Mouse (Mus musculus): Measurements from ENCODE around the gene Nostrin. TPM values are rescaled to one million over a fixed set of nuclear protein-coding genes. Genes with fewer than 3 reads are reported as not detected.

Nostrin gene
- total and polyA plus RNA-seq, 3 experiments = 0.24 to 2.5 (median 0.29) TPM

DNA sequence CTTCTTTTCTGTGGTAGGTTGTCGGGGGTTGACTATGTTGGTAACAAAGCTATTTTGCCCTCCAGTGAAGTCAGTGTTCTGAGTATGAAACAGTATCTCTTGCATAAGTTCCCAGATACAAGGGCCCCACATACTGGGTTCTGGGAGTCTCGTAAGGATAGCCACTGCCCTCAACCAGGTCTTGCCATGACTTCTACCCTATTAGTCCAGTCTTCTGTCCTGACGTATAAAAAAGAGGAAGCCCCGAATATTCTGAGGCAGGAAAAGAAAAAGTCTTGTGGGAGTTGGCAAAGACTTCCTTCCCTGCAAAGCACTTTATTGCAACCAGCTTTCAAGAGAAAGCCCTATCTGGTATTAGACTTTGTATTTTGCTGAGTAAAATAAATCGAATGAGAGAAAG is 26.4 kb upstream of the Nostrin start:
- no peaks in the 10 kb centered on the region for H3K9me3 ChIP-seq (replicated peaks; ENCODE audit: low read length)
- H3K79me2 ChIP-seq (replicated peaks; ENCODE audit: control insufficient read depth, extremely low read depth, insufficient read depth, poor library complexity, severe bottlenecking) = no peaks in the 10 kb centered on the region
- DNase-seq (ENCODE audit: extremely low read depth) = no peak
- no peaks in the 10 kb centered on the region for H3K4me1 ChIP-seq (ENCODE audit: control insufficient read depth in 1 of 2, insufficient read depth in 2 of 2)
- no peak overlapping the region for H3K27ac ChIP-seq (ENCODE audit: insufficient read depth, low read depth)
- H3K27me3 ChIP-seq (replicated peaks) = no peaks in the 10 kb centered on the region
- H3K4me3 ChIP-seq (replicated peaks in 1 of 3; ENCODE audit: low read depth in 2 of 3, low read length in 2 of 3, poor library complexity in 1 of 3) = no peak overlapping the region
- no peak overlapping the region for H3K9ac ChIP-seq (ENCODE audit: insufficient read depth, low read depth)
- peak overlapping the region; percentile 84; the same call in 1 of the 2 replicates for H3K4me2 ChIP-seq (ENCODE audit: insufficient read depth, low read depth, poor library complexity, severe bottlenecking)
- in situ Hi-C loops (cut with MboI; ENCODE audit: low pct_ligation_motif_present, low pct_unique_long_range_greater_than_20kb, low sequenced_read_pairs) (no loop called here), dilution Hi-C loops (cut with MboI; ENCODE audit: extremely low pct_ligation_motif_present, extremely low pct_unique_long_range_greater_than_20kb, low sequenced_read_pairs) (no loop called here)
- H3K36me3 ChIP-seq (replicated peaks in 1 of 2; ENCODE audit: control insufficient read depth in 1 of 2, insufficient read depth in 1 of 2, low read length in 1 of 2) = no peaks in the 10 kb centered on the region
- TF ChIP-seq MEF2A (IDR thresholded peaks at IDR 0.05; ENCODE audit: borderline replicate concordance, low read depth, low read length) (no peak), MAZ (IDR thresholded peaks at IDR 0.05; ENCODE audit: low read depth, low read length) (no peak)

GRCm38 (mm10) chr2:69109710-69110109 is 25.9 kb upstream of the Nostrin start:
- DNase-seq (ENCODE audit: extremely low read depth) = no peak
- Histone ChIP-seq H3K4me3 (replicated peaks in 1 of 3; ENCODE audit: low read depth in 2 of 3, low read length in 2 of 3, poor library complexity in 1 of 3) (no peak overlapping the region), H3K4me1 (ENCODE audit: control insufficient read depth in 1 of 2, insufficient read depth in 2 of 2) (no peaks in the 10 kb centered on the region), H3K27ac (ENCODE audit: insufficient read depth, low read depth) (no peak overlapping the region), H3K9ac (ENCODE audit: insufficient read depth, low read depth) (no peak overlapping the region), H3K36me3 (replicated peaks in 1 of 2; ENCODE audit: control insufficient read depth in 1 of 2, insufficient read depth in 1 of 2, low read length in 1 of 2) (no peaks in the 10 kb centered on the region), H3K9me3 (replicated peaks; ENCODE audit: low read length) (no peaks in the 10 kb centered on the region), H3K27me3 (replicated peaks) (no peaks in the 10 kb centered on the region), H3K4me2 (ENCODE audit: insufficient read depth, low read depth, poor library complexity, severe bottlenecking) (peak overlapping the region; percentile 84), H3K79me2 (replicated peaks; ENCODE audit: control insufficient read depth, extremely low read depth, insufficient read depth, poor library complexity, severe bottlenecking) (no peaks in the 10 kb centered on the region)
- TF ChIP-seq ZMIZ1 (IDR thresholded peaks at IDR 0.05; ENCODE audit: low read depth, low read length) (no peak), CTCF (conservative IDR thresholded peaks at IDR 0.05 in 1 of 2, IDR thresholded peaks at IDR 0.05 in 1 of 2; ENCODE audit: low read depth in 2 of 2, low read length in 2 of 2) (no peak), E2F4 (IDR thresholded peaks at IDR 0.05; ENCODE audit: insufficient replicate concordance, low read depth, low read length) (no peak), UBTF (IDR thresholded peaks at IDR 0.05; ENCODE audit: low read depth, low read length) (no peak), ZNF384 (IDR thresholded peaks at IDR 0.05; ENCODE audit: low read depth, low read length) (no peak), KAT2A (IDR thresholded peaks at IDR 0.05; ENCODE audit: insufficient replicate concordance, low read length) (no peak), USF1 (IDR thresholded peaks at IDR 0.05; ENCODE audit: low read depth, low read length) (no peak), ELF1 (IDR thresholded peaks at IDR 0.05; ENCODE audit: low read depth, low read length) (no peak), MYC (IDR thresholded peaks at IDR 0.05; ENCODE audit: low read depth, low read length) (no peak), ZKSCAN1 (IDR thresholded peaks at IDR 0.05; ENCODE audit: borderline replicate concordance, low read depth, low read length) (no peak)
- in situ Hi-C loops (cut with MboI; ENCODE audit: low pct_ligation_motif_present, low pct_unique_long_range_greater_than_20kb, low sequenced_read_pairs) = no loop called here
- dilution Hi-C loops (cut with MboI; ENCODE audit: extremely low pct_ligation_motif_present, extremely low pct_unique_long_range_greater_than_20kb, low sequenced_read_pairs) = no loop called here

- DNase-seq (ENCODE audit: extremely low read depth) = no peak
- H3K9ac ChIP-seq (ENCODE audit: insufficient read depth, low read depth) = no peak overlapping the region
- no peak overlapping the region for H3K4me3 ChIP-seq (replicated peaks in 1 of 3; ENCODE audit: low read depth in 2 of 3, low read length in 2 of 3, poor library complexity in 1 of 3)
- H3K27ac ChIP-seq (ENCODE audit: insufficient read depth, low read depth) = no peak overlapping the region
- peaks cover 4% of the 10 kb centered on the region for H3K9me3 ChIP-seq (replicated peaks; ENCODE audit: low read length)
- H3K79me2 ChIP-seq (replicated peaks; ENCODE audit: control insufficient read depth, extremely low read depth, insufficient read depth, poor library complexity, severe bottlenecking) = no peaks in the 10 kb centered on the region
- no peaks in the 10 kb centered on the region for H3K4me1 ChIP-seq (ENCODE audit: control insufficient read depth in 1 of 2, insufficient read depth in 2 of 2)
- H3K36me3 ChIP-seq (replicated peaks in 1 of 2; ENCODE audit: control insufficient read depth in 1 of 2, insufficient read depth in 1 of 2, low read length in 1 of 2) = no peaks in the 10 kb centered on the region
- H3K27me3 ChIP-seq (replicated peaks) = no peaks in the 10 kb centered on the region
- dilution Hi-C loops (cut with MboI; ENCODE audit: extremely low pct_ligation_motif_present, extremely low pct_unique_long_range_greater_than_20kb, low sequenced_read_pairs) (no loop called here), in situ Hi-C loops (cut with MboI; ENCODE audit: low pct_ligation_motif_present, low pct_unique_long_range_greater_than_20kb, low sequenced_read_pairs) (no loop called here)
- H3K4me2 ChIP-seq (ENCODE audit: insufficient read depth, low read depth, poor library complexity, severe bottlenecking) = no peak overlapping the region
- TF ChIP-seq RCOR1 (conservative IDR thresholded peaks at IDR 0.05; ENCODE audit: low read depth, low read length) (no peak), ZC3H11A (IDR thresholded peaks at IDR 0.05; ENCODE audit: low read depth, low read length) (no peak), SMC3 (IDR thresholded peaks at IDR 0.05; ENCODE audit: low read depth, low read length) (peak; percentile 15; the same call in 1 of the 2 replicates), POLR2AphosphoS2 (IDR thresholded peaks at IDR 0.05; ENCODE audit: low read depth, low read length) (no peak), POLR2A (IDR thresholded peaks at IDR 0.05; ENCODE audit: low read depth, low read length) (no peak), MEF2A (IDR thresholded peaks at IDR 0.05; ENCODE audit: borderline replicate concordance, low read depth, low read length) (no peak), JUN (IDR thresholded peaks at IDR 0.05; ENCODE audit: insufficient read depth, low read depth, low read length) (no peak), ZKSCAN1 (IDR thresholded peaks at IDR 0.05; ENCODE audit: borderline replicate concordance, low read depth, low read length) (no peak), BHLHE40 (IDR thresholded peaks at IDR 0.05; ENCODE audit: low read depth, low read length) (no peak), ZNF384 (IDR thresholded peaks at IDR 0.05; ENCODE audit: low read depth, low read length) (no peak), RAD21 (IDR thresholded peaks at IDR 0.05; ENCODE audit: low read depth, low read length) (peak; percentile 20), GABPA (IDR thresholded peaks at IDR 0.05; ENCODE audit: insufficient replicate concordance, low read depth, low read length) (no peak), E2F4 (IDR thresholded peaks at IDR 0.05; ENCODE audit: insufficient replicate concordance, low read depth, low read length) (no peak), PAX5 (IDR thresholded peaks at IDR 0.05; ENCODE audit: low read length) (no peak), IRF4 (IDR thresholded peaks at IDR 0.05; ENCODE audit: low read depth, low read length) (no peak), TBP (conservative IDR thresholded peaks at IDR 0.05; ENCODE audit: low read depth, low read length) (no peak), CTCF (conservative IDR thresholded peaks at IDR 0.05 in 1 of 2, IDR thresholded peaks at IDR 0.05 in 1 of 2; ENCODE audit: low read depth in 2 of 2, low read length in 2 of 2) (peak in 1 of 2 experiments; percentile 50; a peak in 2 of 4 replicates), ETS1 (conservative IDR thresholded peaks at IDR 0.05; ENCODE audit: low read depth, low read length) (no peak), MAX (IDR thresholded peaks at IDR 0.05; ENCODE audit: low read length) (no peak)
Measured at GRCm38 (mm10) chr2:69112609-69113008, 23.0 kb upstream of the Nostrin start.

All from CH12.LX (cell line).